Mouse (Mus musculus): ENCODE results near the gene Slc30a2. TPM values are rescaled to one million over a fixed set of nuclear protein-coding genes. Genes with fewer than 3 reads are reported as not detected.

The Slc30a2 gene
- polyA plus RNA-seq, 1 experiment from 2014 or later: 0.26 TPM

DNA sequence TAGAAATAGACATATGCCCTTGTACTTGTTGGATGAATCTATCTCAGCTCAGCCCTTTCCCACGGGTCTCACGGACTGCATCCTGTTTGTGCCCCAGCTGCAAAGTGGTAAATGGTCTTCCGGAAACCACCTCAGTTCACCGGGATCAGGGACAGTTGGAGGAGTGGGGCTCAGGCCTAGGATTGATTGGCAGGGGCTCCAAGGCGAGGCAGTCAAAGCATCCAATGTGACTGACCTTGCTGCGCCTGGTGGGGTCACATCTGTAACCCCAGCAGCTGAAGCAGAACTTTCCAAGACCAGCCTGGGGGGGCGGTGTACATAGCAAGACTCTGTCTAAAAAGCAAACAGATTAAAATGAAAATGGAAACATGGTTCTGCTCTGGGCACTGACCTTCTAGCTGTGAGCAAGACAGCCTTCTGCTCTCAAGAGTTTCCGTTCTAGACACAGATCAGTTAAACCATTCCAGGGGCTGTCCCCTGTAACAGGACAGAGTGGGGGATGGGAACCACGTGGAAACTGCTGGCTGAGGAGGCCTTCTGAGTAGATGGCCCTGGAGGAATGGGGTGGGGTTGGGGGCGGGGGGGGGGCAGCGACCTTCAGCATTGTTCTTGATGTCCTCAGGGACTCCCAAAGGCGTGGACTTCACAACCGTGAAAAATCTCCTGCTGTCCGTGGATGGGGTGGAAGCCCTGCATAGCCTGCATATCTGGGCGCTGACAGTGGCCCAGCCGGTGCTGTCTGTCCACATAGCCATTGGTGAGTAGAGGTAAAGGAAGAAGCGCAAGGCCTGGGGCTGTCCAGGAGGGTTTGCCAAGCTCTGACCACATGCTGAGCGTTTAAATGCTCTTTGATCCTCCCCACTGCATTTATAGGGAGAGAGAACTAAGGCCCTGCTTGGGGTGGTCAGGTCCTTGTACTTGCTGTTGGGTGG lies 8.6 kb downstream of the Slc30a2 start:
- no peak overlapping the region for H3K9ac ChIP-seq
- H3K27ac ChIP-seq: no peak overlapping the region
- no peak overlapping the region for H3K4me3 ChIP-seq
- no peaks in the 10 kb centered on the region for H3K36me3 ChIP-seq
- ATAC-seq (ENCODE audit: borderline replicate concordance, extremely low read depth, low FRiP score, low TSS enrichment): no peak
- H3K4me2 ChIP-seq: no peak overlapping the region
- H3K4me1 ChIP-seq: peaks cover 28% of the 10 kb centered on the region
- WGBS: 43% methylated on average over 18 of the region's 18 CpGs
- no peaks in the 10 kb centered on the region for H3K27me3 ChIP-seq
- H3K9me3 ChIP-seq: no peaks in the 10 kb centered on the region

DNA sequence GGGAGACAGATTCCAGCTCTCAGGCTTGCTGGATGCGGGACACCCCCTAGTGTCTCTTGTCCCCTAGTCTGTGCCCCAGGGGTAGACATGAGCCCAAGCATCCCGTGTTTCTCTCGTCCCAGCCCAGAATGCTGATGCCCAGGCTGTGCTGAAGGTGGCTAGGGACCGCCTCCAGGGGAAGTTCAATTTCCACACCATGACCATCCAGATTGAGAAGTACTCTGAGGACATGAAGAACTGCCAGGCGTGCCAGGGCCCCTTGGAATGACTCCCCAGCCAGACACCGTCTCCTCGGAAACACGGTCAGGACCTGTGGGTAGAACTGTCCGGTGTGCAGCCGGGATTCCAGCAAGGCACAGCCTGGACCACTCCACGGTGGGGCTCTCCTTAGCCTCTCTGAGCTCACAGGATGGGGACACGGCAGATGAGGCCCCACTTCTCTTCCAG lies 9.3 kb downstream of the Slc30a2 start:
- no peak overlapping the region for H3K27ac ChIP-seq
- no peak for ATAC-seq (ENCODE audit: borderline replicate concordance, extremely low read depth, low FRiP score, low TSS enrichment)
- no peaks in the 10 kb centered on the region for H3K36me3 ChIP-seq
- no peak overlapping the region for H3K9ac ChIP-seq
- 67% methylated on average over 12 of the region's 12 CpGs for WGBS
- no peak overlapping the region for H3K4me3 ChIP-seq
- H3K9me3 ChIP-seq: no peaks in the 10 kb centered on the region
- no peak overlapping the region for H3K4me2 ChIP-seq
- H3K4me1 ChIP-seq: peaks cover 33% of the 10 kb centered on the region
- H3K27me3 ChIP-seq: no peaks in the 10 kb centered on the region

DNA sequence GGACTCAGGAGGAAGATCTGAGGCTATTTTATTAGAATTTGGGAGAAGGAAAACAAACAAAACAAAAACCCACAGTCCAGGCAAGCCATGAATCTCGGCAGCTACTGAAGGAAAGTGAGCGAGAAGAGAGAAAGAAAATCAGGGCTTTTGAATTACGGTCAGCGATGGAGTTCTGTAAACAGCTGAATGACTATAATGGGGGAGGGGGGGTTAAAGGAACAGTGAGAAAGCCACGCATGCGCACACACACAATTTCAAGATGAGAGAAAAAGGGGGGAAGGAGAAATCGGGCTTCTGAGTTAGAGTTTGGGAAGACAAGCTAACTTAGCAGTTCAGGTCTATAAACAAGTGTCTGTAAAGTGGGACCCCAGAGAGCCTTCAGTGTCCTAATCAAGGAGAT lies 9.9 kb downstream of the Slc30a2 start:
- Histone ChIP-seq H3K9ac (no peak overlapping the region), H3K27ac (no peak overlapping the region), H3K4me3 (no peak overlapping the region), H3K4me1 (peaks cover 39% of the 10 kb centered on the region), H3K27me3 (0 out of 2 replicates have a peak, but pooled peaks cover 3% of the 10 kb centered on the region), H3K9me3 (no peaks in the 10 kb centered on the region), H3K36me3 (no peaks in the 10 kb centered on the region), H3K4me2 (no peak overlapping the region)
- no peak for ATAC-seq (ENCODE audit: borderline replicate concordance, extremely low read depth, low FRiP score, low TSS enrichment)
- 66% methylated on average over 7 of the region's 7 CpGs for WGBS

DNA sequence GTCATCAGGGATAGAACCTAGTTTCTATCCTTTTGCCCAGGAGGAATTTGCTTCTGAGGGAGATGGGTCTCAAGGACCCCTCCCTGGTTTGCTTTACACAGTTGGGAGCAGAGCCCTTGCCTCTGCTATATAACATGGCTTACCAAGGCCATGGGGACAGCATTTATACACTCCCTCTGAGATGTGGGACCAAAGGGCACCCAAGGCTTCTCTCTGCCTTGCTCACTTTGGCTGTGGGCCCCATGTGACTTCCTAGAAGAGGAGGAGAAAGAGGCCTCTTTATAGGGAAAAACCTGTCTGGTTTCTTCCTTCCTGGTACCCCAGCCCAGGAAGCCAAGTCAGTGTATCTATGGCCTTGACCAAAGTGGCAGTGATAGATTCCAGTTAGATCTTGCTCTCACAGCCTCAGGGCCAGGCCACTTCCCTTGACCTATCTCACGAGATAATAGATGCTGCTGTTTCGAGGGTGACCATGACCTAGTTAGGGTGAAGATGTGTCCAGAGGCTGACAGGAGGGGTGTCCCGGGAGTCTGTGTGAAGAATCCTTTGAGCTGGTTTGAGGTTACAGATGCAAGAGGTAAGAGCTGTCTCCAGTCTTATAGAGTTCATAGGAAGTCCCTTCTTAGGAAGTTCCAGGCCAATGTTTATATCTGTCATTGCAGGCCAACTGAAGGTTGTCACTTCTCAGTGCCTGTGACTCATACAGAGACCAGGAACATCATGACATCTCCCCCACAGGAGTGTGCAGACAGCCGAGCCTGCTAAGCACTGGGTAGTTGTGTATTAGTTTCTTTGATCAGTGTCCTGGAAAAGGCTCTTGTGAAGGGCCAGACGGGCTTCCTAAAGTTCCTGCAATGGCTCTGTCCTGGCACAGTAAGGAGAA lies 10.8 kb downstream of the Slc30a2 start:
- H3K27ac ChIP-seq: no peak overlapping the region
- ATAC-seq (ENCODE audit: borderline replicate concordance, extremely low read depth, low FRiP score, low TSS enrichment): no peak
- no peaks in the 10 kb centered on the region for H3K36me3 ChIP-seq
- H3K9ac ChIP-seq: no peak overlapping the region
- H3K27me3 ChIP-seq: 0 out of 2 replicates have a peak, but pooled peaks cover 4% of the 10 kb centered on the region
- no peaks in the 10 kb centered on the region for H3K9me3 ChIP-seq
- H3K4me2 ChIP-seq: no peak overlapping the region
- H3K4me3 ChIP-seq: no peak overlapping the region
- 64% methylated on average over 5 of the region's 5 CpGs for WGBS
- peaks cover 39% of the 10 kb centered on the region for H3K4me1 ChIP-seq

DNA sequence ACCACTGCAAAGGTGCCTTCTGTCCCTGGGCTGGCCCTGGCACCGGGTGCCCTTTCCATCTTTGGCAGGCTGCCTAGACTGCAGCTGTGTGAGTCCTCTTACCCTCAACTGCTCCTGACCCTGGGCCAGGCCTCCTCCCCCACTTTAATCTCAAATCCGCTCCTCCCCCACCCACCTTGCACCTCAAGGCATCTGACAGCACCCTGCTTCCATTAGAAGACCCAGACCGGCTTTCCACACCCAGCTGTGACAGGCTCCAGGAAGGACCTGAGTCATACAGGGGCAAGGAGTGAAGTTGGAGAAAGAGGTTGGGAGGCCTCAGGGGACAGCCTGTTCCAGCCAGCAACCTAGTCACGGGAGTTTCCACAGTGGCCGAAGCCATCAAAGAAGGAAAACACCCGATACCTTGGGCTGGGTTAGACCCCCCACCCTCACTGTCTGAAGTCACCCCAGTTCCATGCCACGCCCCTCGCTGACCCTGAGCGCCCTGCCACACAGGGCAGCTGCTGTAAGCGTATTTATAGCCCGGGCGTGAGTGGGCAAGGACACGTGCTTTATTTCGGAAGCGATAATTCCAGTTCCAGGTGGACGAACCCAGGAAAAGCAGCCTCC lies 13.0 kb downstream of the Slc30a2 start:
- H3K4me2 ChIP-seq: 0 out of 2 replicates have a peak overlapping the region, but pooled peaks have one; percentile 7
- H3K36me3 ChIP-seq: no peaks in the 10 kb centered on the region
- peaks cover 39% of the 10 kb centered on the region for H3K4me1 ChIP-seq
- 26% methylated on average over 16 of the region's 16 CpGs for WGBS
- no peak overlapping the region for H3K4me3 ChIP-seq
- no peaks in the 10 kb centered on the region for H3K9me3 ChIP-seq
- H3K9ac ChIP-seq: no peak overlapping the region
- H3K27ac ChIP-seq: peak overlapping the region; percentile 48
- 0 out of 2 replicates have a peak, but pooled peaks have one; percentile 11 for ATAC-seq (ENCODE audit: borderline replicate concordance, extremely low read depth, low FRiP score, low TSS enrichment)
- H3K27me3 ChIP-seq: peaks cover 4% of the 10 kb centered on the region; the same call in 1 of the 2 replicates

DNA sequence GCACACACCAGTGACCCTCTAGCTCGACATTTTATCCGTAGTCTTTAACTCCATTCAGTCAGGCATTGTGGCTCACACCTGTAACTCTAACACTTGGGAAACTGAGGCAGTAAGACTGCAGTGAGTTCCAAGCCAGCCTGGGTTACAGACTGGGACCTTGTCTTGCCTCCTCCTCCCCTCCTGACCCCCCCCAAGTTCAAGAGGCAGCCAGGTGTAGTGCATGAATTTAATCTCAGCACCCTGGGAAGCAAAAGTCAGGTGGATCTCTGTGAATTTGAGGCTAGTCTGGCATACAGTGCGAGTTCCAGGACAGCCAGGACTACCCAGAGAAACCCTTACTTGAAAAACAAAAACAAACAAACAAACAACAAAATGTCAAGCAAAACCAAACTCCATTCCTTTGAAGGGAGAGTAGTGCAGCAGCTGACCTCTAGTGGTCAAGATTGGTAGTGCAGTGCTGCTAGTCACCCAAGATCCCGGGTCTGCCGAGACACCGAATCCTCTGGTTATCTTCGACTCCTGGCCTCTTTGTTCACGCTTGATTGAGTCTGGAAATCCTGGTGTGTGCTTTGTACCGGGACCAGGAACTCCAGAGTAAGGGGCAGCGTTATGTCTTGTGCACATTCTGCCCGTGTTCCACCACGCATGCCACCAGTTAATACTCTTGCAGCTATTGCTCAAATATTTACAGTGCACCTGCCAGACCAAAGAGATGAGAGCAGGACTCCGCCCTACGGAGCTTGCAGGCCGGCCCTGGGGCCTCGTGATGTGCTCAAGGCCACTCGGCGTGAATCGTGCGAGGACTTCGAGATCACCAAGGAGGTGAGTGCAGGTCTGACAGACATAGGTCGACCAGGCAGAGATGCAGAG lies 13.8 kb downstream of the Slc30a2 start:
- ATAC-seq (ENCODE audit: borderline replicate concordance, extremely low read depth, low FRiP score, low TSS enrichment): no peak; the same call in 1 of the 2 replicates

DNA sequence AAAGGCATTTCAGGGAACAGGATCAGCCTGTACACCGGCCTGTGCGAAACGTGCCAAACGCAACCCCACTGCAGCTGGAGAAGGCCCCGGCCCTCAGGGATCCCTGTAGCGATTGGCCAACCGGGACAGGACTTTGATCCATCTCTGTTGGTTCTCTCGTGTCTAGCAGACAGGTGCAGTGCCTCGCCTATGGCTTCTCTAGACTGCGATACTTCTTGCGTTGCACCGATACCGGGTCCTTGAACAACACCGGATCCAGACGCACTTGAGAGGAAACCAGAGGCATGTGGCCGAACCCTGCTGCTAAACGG lies 14.4 kb downstream of the Slc30a2 start:
- WGBS: 35% methylated on average over 17 of the region's 17 CpGs
- no peak overlapping the region for H3K4me3 ChIP-seq
- no peak for ATAC-seq (ENCODE audit: borderline replicate concordance, extremely low read depth, low FRiP score, low TSS enrichment)
- H3K9ac ChIP-seq: no peak overlapping the region
- H3K27ac ChIP-seq: peak overlapping the region; percentile 48
- peak overlapping the region; percentile 37 for H3K4me2 ChIP-seq
- H3K27me3 ChIP-seq: peaks cover 4% of the 10 kb centered on the region; the same call in 1 of the 2 replicates
- no peaks in the 10 kb centered on the region for H3K36me3 ChIP-seq
- no peaks in the 10 kb centered on the region for H3K9me3 ChIP-seq
- H3K4me1 ChIP-seq: peaks cover 26% of the 10 kb centered on the region

More for the DNA sequence above, 13.8 kb downstream of the Slc30a2 start:
- Histone ChIP-seq H3K9me3 (no peaks in the 10 kb centered on the region), H3K4me3 (no peak overlapping the region), H3K4me2 (peak overlapping the region; percentile 37), H3K4me1 (peaks cover 31% of the 10 kb centered on the region), H3K9ac (no peak overlapping the region), H3K36me3 (no peaks in the 10 kb centered on the region), H3K27me3 (peaks cover 4% of the 10 kb centered on the region; the same call in 1 of the 2 replicates), H3K27ac (peak overlapping the region; percentile 48)
- WGBS: 16% methylated on average over 22 of the region's 22 CpGs

DNA sequence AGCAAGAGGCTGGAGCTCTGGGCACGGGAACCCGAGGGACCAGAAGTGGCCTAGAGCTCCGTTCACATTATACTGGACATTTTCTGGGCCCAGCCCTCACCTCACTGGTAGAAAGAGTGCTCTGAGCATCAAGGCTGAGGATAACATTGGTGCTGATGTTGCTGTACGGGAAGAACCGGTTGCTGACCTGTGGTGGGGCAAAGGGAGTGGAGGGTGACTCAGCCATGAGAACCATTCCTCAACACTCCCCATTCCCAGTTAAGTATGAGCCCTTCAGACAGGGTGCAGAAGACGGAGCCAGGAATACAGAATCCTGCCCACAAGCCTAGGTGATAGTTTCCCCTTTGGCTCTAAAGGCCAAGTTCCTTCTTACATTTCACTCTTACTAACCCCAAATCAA lies 16.7 kb downstream of the Slc30a2 start:
- Histone ChIP-seq H3K36me3 (no peaks in the 10 kb centered on the region), H3K27ac (no peak overlapping the region), H3K9me3 (no peaks in the 10 kb centered on the region), H3K27me3 (peaks cover 4% of the 10 kb centered on the region; the same call in 1 of the 2 replicates), H3K4me2 (no peak overlapping the region), H3K4me1 (peaks cover 32% of the 10 kb centered on the region), H3K4me3 (no peak overlapping the region), H3K9ac (no peak overlapping the region)
- WGBS: 77% methylated on average over 6 of the region's 6 CpGs
- no peak for ATAC-seq (ENCODE audit: borderline replicate concordance, extremely low read depth, low FRiP score, low TSS enrichment)

DNA sequence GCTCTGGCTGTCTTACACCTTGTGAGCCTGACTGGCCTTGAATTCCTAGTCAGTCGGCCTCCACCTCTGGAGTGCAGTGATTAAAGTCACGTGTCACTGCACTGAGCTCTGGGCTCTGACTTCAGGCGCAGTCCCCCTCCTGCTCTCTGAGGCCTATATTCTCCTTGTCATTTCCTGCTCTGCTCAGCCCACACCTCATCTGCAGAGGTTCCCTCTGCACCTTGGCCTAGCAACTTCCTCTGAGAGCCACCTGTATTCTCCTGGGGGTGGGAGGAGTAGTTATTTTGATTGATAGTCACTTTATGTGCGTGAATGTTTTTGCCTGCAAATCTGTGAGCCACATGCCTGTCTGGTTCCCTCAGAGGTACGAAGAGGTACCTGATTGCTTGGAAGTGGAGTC lies 18.2 kb downstream of the Slc30a2 start:
- Histone ChIP-seq H3K4me1 (peaks cover 20% of the 10 kb centered on the region), H3K27me3 (peaks cover 9% of the 10 kb centered on the region; the same call in 1 of the 2 replicates), H3K36me3 (no peaks in the 10 kb centered on the region), H3K4me2 (no peak overlapping the region), H3K4me3 (no peak overlapping the region), H3K27ac (no peak overlapping the region), H3K9ac (no peak overlapping the region), H3K9me3 (no peaks in the 10 kb centered on the region)
- 28% methylated on average over 5 of the region's 5 CpGs for WGBS
- no peak for ATAC-seq (ENCODE audit: borderline replicate concordance, extremely low read depth, low FRiP score, low TSS enrichment)

DNA sequence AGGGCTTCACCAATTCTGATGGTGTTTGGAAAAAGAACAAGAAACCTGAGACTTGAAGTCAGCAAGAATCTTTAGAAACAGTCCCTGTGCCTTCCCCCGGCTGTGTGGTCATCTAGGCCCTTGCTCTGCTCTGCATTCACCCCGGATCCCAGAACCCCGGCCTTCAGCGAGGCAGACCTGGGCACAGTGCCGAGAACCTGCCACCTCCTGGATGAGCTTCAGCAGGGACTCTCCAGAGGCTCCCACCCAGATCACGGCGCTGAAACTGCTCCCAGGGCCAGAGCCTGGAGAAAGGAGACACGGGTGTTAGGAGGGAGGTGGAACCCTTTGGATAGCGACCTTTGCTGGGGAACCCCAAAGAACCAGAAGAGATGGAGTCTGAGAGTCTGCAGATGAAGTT lies 19.1 kb downstream of the Slc30a2 start:
- no peak overlapping the region for H3K27ac ChIP-seq
- no peak overlapping the region for H3K9ac ChIP-seq
- no peak overlapping the region for H3K4me2 ChIP-seq
- no peak for ATAC-seq (ENCODE audit: borderline replicate concordance, extremely low read depth, low FRiP score, low TSS enrichment)
- WGBS: 66% methylated on average over 9 of the region's 9 CpGs
- no peaks in the 10 kb centered on the region for H3K36me3 ChIP-seq
- no peaks in the 10 kb centered on the region for H3K9me3 ChIP-seq
- no peak overlapping the region for H3K4me3 ChIP-seq
- H3K27me3 ChIP-seq: peaks cover 9% of the 10 kb centered on the region; the same call in 1 of the 2 replicates
- peaks cover 13% of the 10 kb centered on the region for H3K4me1 ChIP-seq

DNA sequence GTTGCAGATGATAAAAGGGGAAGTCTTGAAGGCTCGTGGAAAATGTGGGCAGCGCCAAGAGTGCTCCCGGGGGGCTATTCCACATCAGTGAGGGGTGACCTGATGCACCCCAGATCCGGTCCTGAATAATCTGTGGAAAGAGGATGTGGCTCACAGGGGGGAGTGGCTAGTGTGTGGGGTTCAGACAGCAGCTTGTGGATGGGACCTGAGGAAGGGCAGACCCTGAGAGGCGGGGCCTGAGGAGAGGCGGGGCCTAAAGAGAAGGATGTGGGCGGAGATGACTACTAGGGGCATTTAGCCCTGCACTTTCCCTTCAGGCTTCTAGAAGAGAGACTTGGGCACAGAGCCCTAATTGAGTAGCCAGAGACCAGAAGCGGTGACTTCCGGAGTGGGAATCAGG lies 19.6 kb downstream of the Slc30a2 start:
- no peak overlapping the region for H3K27ac ChIP-seq
- peaks cover 8% of the 10 kb centered on the region for H3K4me1 ChIP-seq
- H3K4me2 ChIP-seq: peak overlapping the region; percentile 5; the same call in 1 of the 2 replicates

More for the DNA sequence above, 19.6 kb downstream of the Slc30a2 start:
- Histone ChIP-seq H3K9ac (no peak overlapping the region), H3K4me3 (no peak overlapping the region), H3K27me3 (peaks cover 9% of the 10 kb centered on the region; the same call in 1 of the 2 replicates), H3K9me3 (no peaks in the 10 kb centered on the region), H3K36me3 (no peaks in the 10 kb centered on the region)
- ATAC-seq (ENCODE audit: borderline replicate concordance, extremely low read depth, low FRiP score, low TSS enrichment): no peak
- 19% methylated on average over 9 of the region's 9 CpGs for WGBS

Data from lung, embryonic 15.5 days (tissue).